Comparison of ENCODE assay signal across 19 mouse cellular contexts in genomic region chr16:48214976-48215375, GRCm38 (mm10).
DNase-seq lines count a peak whose midpoint lies in the region; ATAC-seq lines count a peak whose summit lies in the region.
"Had no signal": no experiment of that assay in that cellular context is flagged by ENCODE, and none has a peak within 500 bp of the region (broad histone marks: within the 10 kb centered on the region; RNA-seq: fewer than 3 reads in every experiment).

No protein-coding gene starts in this region.

- no peak overlapping the region for H3K4me3 ChIP-seq in kidney, embryonic 16.5 days (ENCODE audit: low read length)
- no peak overlapping the region for H3K4me3 ChIP-seq in hindbrain, embryonic 11.5 days (ENCODE audit: low read depth, low read length)
- H3K4me3 ChIP-seq: embryonic facial prominence, embryonic 15.5 days; erythroblast, embryonic 14.5 days; forebrain, embryonic 10.5 days; heart, embryonic 10.5 days had no signal

- H3K9ac ChIP-seq in kidney, embryonic 16.5 days (replicated peaks; ENCODE audit: low read length): no peak overlapping the region
- H3K9ac ChIP-seq in hindbrain, embryonic 11.5 days (ENCODE audit: low read depth, low read length): no peak overlapping the region
- H3K9ac ChIP-seq: embryonic facial prominence, embryonic 15.5 days; hindbrain, embryonic 14.5 days had no signal

- H3K4me2 ChIP-seq in kidney, embryonic 16.5 days (replicated peaks; ENCODE audit: low read depth, low read length): no peak overlapping the region
- no peak overlapping the region for H3K4me2 ChIP-seq in hindbrain, embryonic 11.5 days (replicated peaks; ENCODE audit: low read depth, low read length)
- H3K4me2 ChIP-seq: embryonic facial prominence, embryonic 15.5 days; hindbrain, embryonic 14.5 days had no signal

- no peak for ATAC-seq in kidney, embryonic 16.5 days (ENCODE audit: low FRiP score, low TSS enrichment)
- ATAC-seq in hindbrain, embryonic 11.5 days (ENCODE audit: low FRiP score): no peak
- ATAC-seq: forebrain, embryonic 14.5 days had no signal

- H3K27me3 ChIP-seq in kidney, embryonic 16.5 days (ENCODE audit: insufficient read depth, low read length): no peaks in the 10 kb centered on the region
- no peaks in the 10 kb centered on the region for H3K27me3 ChIP-seq in hindbrain, embryonic 11.5 days (ENCODE audit: control insufficient read depth, insufficient read depth, low read length)
- H3K27me3 ChIP-seq: embryonic facial prominence, embryonic 15.5 days had no signal

- DNase-seq in kidney, adult 18-20 months: peak; percentile 45
- peak; percentile 72 for DNase-seq in kidney, adult 9 months
- DNase-seq in kidney, postnatal 25 days: peak; percentile 53 to 77
- DNase-seq in embryo, embryonic 10 days (ENCODE audit: low spot score): no peak
- no peak for DNase-seq in hindbrain, embryonic 11.5 days (ENCODE audit: low spot score)
- DNase-seq in heart, adult 18-20 months: no peak
- DNase-seq: adrenal gland, adult 8-10 months; cerebellum, postnatal 10 days; embryo, embryonic 11 days; gastrocnemius, postnatal 36 days; heart, adult 11 months; heart, postnatal 4 days had no signal

- H3K36me3 ChIP-seq in kidney, embryonic 16.5 days (ENCODE audit: insufficient read depth, low read length): no peaks in the 10 kb centered on the region
- H3K36me3 ChIP-seq in hindbrain, embryonic 11.5 days (ENCODE audit: control insufficient read depth, insufficient read depth, low read length): no peaks in the 10 kb centered on the region
- H3K36me3 ChIP-seq: embryonic facial prominence, embryonic 15.5 days; forebrain, embryonic 10.5 days; heart, embryonic 10.5 days had no signal

- H3K4me1 ChIP-seq in kidney, embryonic 16.5 days (ENCODE audit: insufficient read depth, low read length): no peaks in the 10 kb centered on the region
- H3K4me1 ChIP-seq in hindbrain, embryonic 11.5 days (replicated peaks; ENCODE audit: control insufficient read depth, insufficient read depth, low read length): no peaks in the 10 kb centered on the region
- H3K4me1 ChIP-seq: embryonic facial prominence, embryonic 15.5 days; forebrain, embryonic 10.5 days; heart, embryonic 10.5 days had no signal

- H3K9me3 ChIP-seq in kidney, embryonic 16.5 days (ENCODE audit: low read length): no peaks in the 10 kb centered on the region
- no peaks in the 10 kb centered on the region for H3K9me3 ChIP-seq in hindbrain, embryonic 11.5 days (ENCODE audit: control insufficient read depth, low read length)
- H3K9me3 ChIP-seq: embryonic facial prominence, embryonic 15.5 days; forebrain, embryonic 10.5 days; heart, embryonic 10.5 days had no signal

- no peak overlapping the region for H3K27ac ChIP-seq in kidney, embryonic 16.5 days (ENCODE audit: low read length)
- H3K27ac ChIP-seq in hindbrain, embryonic 11.5 days (ENCODE audit: low read depth, low read length): no peak overlapping the region
- H3K27ac ChIP-seq: embryonic facial prominence, embryonic 15.5 days; forebrain, embryonic 10.5 days; heart, embryonic 10.5 days; hindbrain, embryonic 14.5 days had no signal

Comparison
In these comparisons a context has a peak if more than half of its experiments do, and no peak if none do; other contexts are left out.
1. DNase-seq: peak in kidney, adult 18-20 months (single experiment), kidney, adult 9 months (single experiment) and kidney, postnatal 25 days (2 of 2); none in embryo, embryonic 10 days (single experiment), hindbrain, embryonic 11.5 days (single experiment) and heart, adult 18-20 months (0 of 2).